9 mouse cellular contexts compared by ENCODE assay signal in the genomic region with DNA sequence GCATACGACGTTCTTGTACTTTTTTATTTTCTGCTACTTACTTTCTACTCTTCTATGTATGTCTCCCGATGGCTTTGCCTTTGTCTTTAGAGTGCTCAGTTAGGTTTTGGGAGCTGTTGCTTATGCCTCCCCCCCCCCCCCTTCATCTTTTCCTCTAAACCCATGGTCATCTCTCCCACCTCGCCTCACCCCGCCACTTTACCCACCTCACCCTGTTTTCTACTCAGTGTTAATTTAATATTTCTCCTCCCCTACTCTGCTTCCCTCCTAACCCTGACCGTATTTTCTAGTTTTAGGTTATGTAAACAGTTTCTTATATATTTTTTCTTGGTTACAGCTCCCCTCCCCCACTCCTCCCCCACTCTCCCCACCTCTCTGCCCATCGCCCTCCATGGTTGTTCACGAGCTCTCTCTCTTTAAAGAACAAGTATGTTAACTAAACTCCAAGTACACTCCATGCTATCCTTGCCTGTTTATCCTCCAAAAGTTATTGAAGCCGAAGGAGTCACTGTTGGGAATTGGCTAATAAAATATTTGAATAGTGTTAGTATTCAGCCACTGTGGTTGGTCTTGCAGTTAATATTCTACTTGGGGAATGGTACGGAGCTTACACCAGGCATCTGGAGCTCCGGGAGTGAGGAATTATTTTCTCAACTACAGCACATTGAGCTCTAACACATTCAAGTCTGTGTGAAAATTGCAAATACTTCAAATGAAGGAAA. TPM values are rescaled to one million over a fixed set of nuclear protein-coding genes. Genes with fewer than 3 reads are reported as not detected.
A peak's percentile ranks its signal among the peaks of the same experiment; 100 is the strongest.
DNase-seq lines count a peak whose midpoint lies in the region; ATAC-seq and TF ChIP-seq lines count a peak whose summit lies in the region.
"Had no signal": no experiment of that assay in that cellular context is flagged by ENCODE, and none has a peak within 500 bp of the region (broad histone marks: within the 10 kb centered on the region; RNA-seq: fewer than 3 reads in every experiment).

No protein-coding gene starts in this region.

- H3K9me3 ChIP-seq in forebrain, embryonic 16.5 days (ENCODE audit: control insufficient read depth, low read length), result no peaks in the 10 kb centered on the region
- H3K9me3 ChIP-seq in forebrain, embryonic 12.5 days, result no peaks in the 10 kb centered on the region
- no peaks in the 10 kb centered on the region for H3K9me3 ChIP-seq in kidney, embryonic 16.5 days (ENCODE audit: low read length)
- no peaks in the 10 kb centered on the region for H3K9me3 ChIP-seq in heart, postnatal 0 days (replicated peaks; ENCODE audit: control insufficient read depth, low read length)
- H3K9me3 ChIP-seq in liver, embryonic 16.5 days (replicated peaks; ENCODE audit: control insufficient read depth, low read length), result no peaks in the 10 kb centered on the region

- no peak for TF ChIP-seq CTCF in heart, postnatal 0 days (IDR thresholded peaks at IDR 0.05; ENCODE audit: low read depth)

- H3K4me2 ChIP-seq in forebrain, embryonic 16.5 days (ENCODE audit: low read length), result no peak overlapping the region
- H3K4me2 ChIP-seq in forebrain, embryonic 12.5 days, result no peak overlapping the region
- H3K4me2 ChIP-seq in kidney, embryonic 16.5 days (replicated peaks; ENCODE audit: low read depth, low read length), result peak overlapping the region; percentile 42
- peak overlapping the region; percentile 3; the same call in 1 of the 2 replicates for H3K4me2 ChIP-seq in heart, postnatal 0 days (ENCODE audit: low read depth, low read length)
- peak overlapping the region; percentile 35 for H3K4me2 ChIP-seq in liver, embryonic 16.5 days (ENCODE audit: low read depth, low read length)

- DNase-seq in kidney, adult 18-20 months, result no peak
- DNase-seq in heart, postnatal 0 days (ENCODE audit: low spot score), result peak; percentile 5
- no peak for DNase-seq in gastrocnemius, postnatal 10 days
- DNase-seq in adrenal gland, postnatal 10 days, result no peak
- DNase-seq: cerebellum, postnatal 25 days had no signal

- no peak for TF ChIP-seq EP300 in heart, postnatal 0 days (IDR thresholded peaks at IDR 0.05; ENCODE audit: low read depth)

- H3K27ac ChIP-seq in forebrain, embryonic 16.5 days (ENCODE audit: low read length), result peak overlapping the region; percentile 73
- H3K27ac ChIP-seq in forebrain, embryonic 12.5 days, result no peak overlapping the region
- peak overlapping the region; percentile 84 for H3K27ac ChIP-seq in kidney, embryonic 16.5 days (ENCODE audit: low read length)
- H3K27ac ChIP-seq in heart, postnatal 0 days (ENCODE audit: low read depth), result peak overlapping the region; percentile 95
- no peak overlapping the region for H3K27ac ChIP-seq in liver, embryonic 16.5 days (ENCODE audit: low read length)

- H3K9ac ChIP-seq in forebrain, embryonic 16.5 days (replicated peaks; ENCODE audit: low read depth, low read length), result no peak overlapping the region
- no peak overlapping the region for H3K9ac ChIP-seq in forebrain, embryonic 12.5 days
- peak overlapping the region; percentile 41; the same call in 1 of the 2 replicates for H3K9ac ChIP-seq in kidney, embryonic 16.5 days (replicated peaks; ENCODE audit: low read length)
- H3K9ac ChIP-seq in heart, postnatal 0 days (replicated peaks; ENCODE audit: low read depth, low read length), result no peak overlapping the region
- no peak overlapping the region for H3K9ac ChIP-seq in liver, embryonic 16.5 days (ENCODE audit: low read depth, low read length)

- peaks cover 5% of the 10 kb centered on the region for H3K4me1 ChIP-seq in forebrain, embryonic 16.5 days (replicated peaks; ENCODE audit: control insufficient read depth, insufficient read depth, low read length)
- peaks cover 3% of the 10 kb centered on the region; the same call in 1 of the 2 replicates for H3K4me1 ChIP-seq in forebrain, embryonic 12.5 days
- peaks cover 23% of the 10 kb centered on the region for H3K4me1 ChIP-seq in kidney, embryonic 16.5 days (ENCODE audit: insufficient read depth, low read length)
- H3K4me1 ChIP-seq in heart, postnatal 0 days (ENCODE audit: control insufficient read depth, insufficient read depth), result peaks cover 14% of the 10 kb centered on the region
- no peaks in the 10 kb centered on the region for H3K4me1 ChIP-seq in liver, embryonic 16.5 days (ENCODE audit: control insufficient read depth, low read depth, low read length)

- no peak for ATAC-seq in forebrain, embryonic 16.5 days
- ATAC-seq in forebrain, embryonic 12.5 days (ENCODE audit: low FRiP score), result no peak
- ATAC-seq in kidney, embryonic 16.5 days (ENCODE audit: low FRiP score, low TSS enrichment), result peak; percentile 62
- ATAC-seq in heart, postnatal 0 days (ENCODE audit: insufficient read depth, low read depth), result no peak
- ATAC-seq in liver, embryonic 16.5 days (ENCODE audit: low read depth), result 0 out of 2 replicates have a peak, but pooled peaks have one; percentile 39

- H3K4me3 ChIP-seq in forebrain, embryonic 16.5 days (replicated peaks; ENCODE audit: low read length), result no peak overlapping the region
- H3K4me3 ChIP-seq in forebrain, embryonic 12.5 days (replicated peaks), result no peak overlapping the region
- peak overlapping the region; percentile 19 for H3K4me3 ChIP-seq in kidney, embryonic 16.5 days (ENCODE audit: low read length)
- H3K4me3 ChIP-seq in heart, postnatal 0 days (ENCODE audit: low read depth, low read length), result no peak overlapping the region
- no peak overlapping the region for H3K4me3 ChIP-seq in liver, embryonic 16.5 days (ENCODE audit: low read depth, low read length)

- WGBS in forebrain, embryonic 16.5 days, result 84% methylated on average over 11 of the region's 11 CpGs
- WGBS in forebrain, embryonic 12.5 days, result 83% methylated on average over 11 of the region's 11 CpGs
- WGBS in kidney, embryonic 16.5 days, result 30% methylated on average over 11 of the region's 11 CpGs
- 71% methylated on average over 10 of the region's 11 CpGs for WGBS in heart, postnatal 0 days
- WGBS in liver, embryonic 16.5 days (ENCODE audit: insufficient replicate concordance), result 53% methylated on average over 11 of the region's 11 CpGs

- no peaks in the 10 kb centered on the region for H3K27me3 ChIP-seq in forebrain, embryonic 16.5 days (replicated peaks; ENCODE audit: control insufficient read depth, insufficient read depth, low read length)
- H3K27me3 ChIP-seq in forebrain, embryonic 12.5 days, result no peaks in the 10 kb centered on the region
- H3K27me3 ChIP-seq in kidney, embryonic 16.5 days (ENCODE audit: insufficient read depth, low read length), result no peaks in the 10 kb centered on the region
- H3K27me3 ChIP-seq in heart, postnatal 0 days (ENCODE audit: control insufficient read depth, insufficient read depth, low read length), result no peaks in the 10 kb centered on the region
- H3K27me3 ChIP-seq in liver, embryonic 16.5 days (ENCODE audit: control insufficient read depth, insufficient read depth, low read depth, low read length), result no peaks in the 10 kb centered on the region

- no peaks in the 10 kb centered on the region for H3K36me3 ChIP-seq in forebrain, embryonic 16.5 days (ENCODE audit: control insufficient read depth, insufficient read depth)
- no peaks in the 10 kb centered on the region for H3K36me3 ChIP-seq in forebrain, embryonic 12.5 days (replicated peaks)
- H3K36me3 ChIP-seq in kidney, embryonic 16.5 days (ENCODE audit: insufficient read depth, low read length), result no peaks in the 10 kb centered on the region
- no peaks in the 10 kb centered on the region for H3K36me3 ChIP-seq in heart, postnatal 0 days (replicated peaks; ENCODE audit: control insufficient read depth, insufficient read depth, low read length)
- no peaks in the 10 kb centered on the region for H3K36me3 ChIP-seq in liver, embryonic 16.5 days (ENCODE audit: control insufficient read depth, insufficient read depth)

RNA-seq across cellular contexts. Expression of gene Myoz2, which starts 59.0 kb away (rescaled TPM):
- not detected in 2 replicates for polyA plus RNA-seq in forebrain, embryonic 16.5 days (2015; fragmentation: Nextera tagmentation; extraction: Ambion mirVana)
- not detected in 2 replicates for polyA plus RNA-seq in forebrain, embryonic 12.5 days (2016; fragmentation: Nextera tagmentation; extraction: Ambion mirVana)
- polyA plus RNA-seq in kidney, embryonic 16.5 days (2015; fragmentation: Nextera tagmentation; extraction: Ambion mirVana), result 0.99 and 1.3 TPM in 2 replicates
- total RNA-seq in heart, postnatal 0 days (2014; rRNA removed; ENCODE audit: low replicate concordance), result 346 and 521 TPM in 2 replicates
- 574 and 591 TPM in 2 replicates for polyA plus RNA-seq in heart, postnatal 0 days (2015; fragmentation: Nextera tagmentation; extraction: Ambion mirVana)
- 1.6 and 2.5 TPM in 2 replicates for polyA plus RNA-seq in liver, embryonic 16.5 days (2015; fragmentation: Nextera tagmentation; extraction: Ambion mirVana)
- total RNA-seq in gastrocnemius, postnatal 10 days (2021), result 100 to 1,000 TPM; 268 to 314 TPM
- total RNA-seq in adrenal gland, postnatal 10 days (2021), result 10 to 100 TPM in 1 of 2 experiments, 1 to 10 TPM in 1; 9.8 to 66.2 TPM

Comparison
In these comparisons a context has a peak if more than half of its experiments do, and no peak if none do; other contexts are left out.
1. H3K27ac ChIP-seq: peak in forebrain, embryonic 16.5 days (single experiment), kidney, embryonic 16.5 days (single experiment) and heart, postnatal 0 days (single experiment); none in forebrain, embryonic 12.5 days (single experiment) and liver, embryonic 16.5 days (single experiment).
2. ATAC-seq: peak in kidney, embryonic 16.5 days (single experiment) and liver, embryonic 16.5 days (single experiment); none in forebrain, embryonic 16.5 days (single experiment), forebrain, embryonic 12.5 days (single experiment) and heart, postnatal 0 days (single experiment).
3. H3K4me2 ChIP-seq: peak in kidney, embryonic 16.5 days (single experiment), heart, postnatal 0 days (single experiment) and liver, embryonic 16.5 days (single experiment); none in forebrain, embryonic 16.5 days (single experiment) and forebrain, embryonic 12.5 days (single experiment).
4. RNA of gene Myoz2, which starts 59.0 kb away (polyA plus RNA-seq): 574 to 591 TPM in heart, postnatal 0 days; 1.6 to 2.5 TPM in liver, embryonic 16.5 days, 0.99 to 1.3 TPM in kidney, embryonic 16.5 days, not detected in forebrain, embryonic 12.5 days and not detected in forebrain, embryonic 16.5 days; every median in the first group is over 100 times any median in the second.